Mouse (Mus musculus) frontal cortex, postnatal 14 days (tissue): ENCODE measurements at regions not wholly inside any gene's neighbourhood (a gene's known extent, or its start where the extent isn't known, plus 50 kb on each side); places are given as distances from the start of the nearest gene placed in this dataset.

Experiments used
- DNase-seq, 2 experiments: peaks; one replicate each; pipeline ENCODE4 v3.0.0; 2022; ENCODE audit warnings: low spot score in 2 of 2

DNA sequence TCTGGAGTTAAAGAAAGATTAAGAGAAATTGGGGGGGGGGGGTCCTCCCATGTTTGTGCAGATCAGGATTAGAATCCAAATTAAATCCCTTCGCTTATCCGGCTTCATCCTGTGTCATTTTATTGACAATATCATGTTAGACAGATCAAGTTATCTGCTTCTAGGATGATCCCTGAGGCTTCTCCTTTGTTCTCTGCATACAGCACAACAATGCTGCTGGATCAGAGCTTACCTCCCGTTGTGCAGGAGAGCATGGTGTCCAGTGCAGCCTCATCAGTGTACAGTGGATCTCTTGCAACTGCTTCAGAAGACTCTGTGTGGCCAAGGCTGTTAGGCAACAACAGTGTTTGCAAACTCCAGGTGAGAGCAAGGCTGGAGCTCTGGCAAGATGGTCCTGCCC, 344.7 kb downstream of the Ice1 start:
- DNase-seq, result no peak

DNA sequence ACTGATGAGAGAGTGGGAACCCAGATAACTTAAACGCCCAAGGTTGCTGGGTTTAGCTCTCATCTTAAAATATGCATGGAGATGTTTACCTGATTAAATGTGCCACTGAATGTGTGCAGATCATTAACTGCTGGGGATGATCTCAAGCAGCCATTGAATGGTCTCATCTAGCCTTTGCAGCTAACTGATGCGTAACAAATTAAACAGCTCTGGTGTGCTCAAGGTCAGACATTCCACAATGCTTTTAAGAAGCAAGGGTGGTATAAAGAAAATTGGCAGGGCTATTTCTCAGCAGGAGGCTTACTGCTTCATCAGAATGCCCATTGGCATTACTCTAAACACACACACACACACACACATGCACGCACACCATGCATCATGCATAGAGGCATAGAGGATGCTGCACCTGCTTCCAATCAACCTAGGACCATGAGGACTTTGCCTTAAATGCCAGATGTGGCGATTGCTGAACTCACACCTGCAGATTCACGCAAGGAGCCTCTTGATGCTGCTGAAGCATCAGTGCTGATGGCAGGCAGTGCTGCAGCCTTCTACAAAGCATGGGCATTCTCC, 333.4 kb downstream of the Ice1 start:
- no peak for DNase-seq

DNA sequence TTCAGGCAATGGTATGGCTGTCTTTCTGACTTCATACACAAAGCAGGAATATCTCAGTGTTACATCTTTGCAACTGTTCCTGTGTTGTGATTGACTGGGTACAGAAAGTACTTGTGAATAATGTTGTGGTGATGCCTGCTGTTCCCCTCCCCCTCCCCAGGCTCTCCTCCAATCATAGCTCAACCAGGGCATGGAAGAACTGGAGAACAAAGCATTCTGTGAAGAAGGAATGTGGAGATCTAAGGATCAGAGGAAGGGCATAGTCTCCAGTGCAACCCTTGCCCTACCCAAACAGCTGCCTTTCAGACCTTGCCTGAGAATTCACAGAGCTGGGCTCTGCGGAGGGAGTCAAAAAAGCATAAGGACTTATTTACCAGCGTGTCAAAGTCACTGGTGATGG, 326.9 kb downstream of the Ice1 start:
- no peak for DNase-seq

GRCm38 (mm10) chr13:70311226-70312055, 326.0 kb downstream of the Ice1 start:
- DNase-seq, result no peak

GRCm38 (mm10) chr13:70313205-70313604, 324.2 kb downstream of the Ice1 start:
- DNase-seq, result no peak

GRCm38 (mm10) chr13:70323537-70323936, 313.9 kb downstream of the Ice1 start:
- no peak for DNase-seq

- no peak for DNase-seq
Observed at GRCm38 (mm10) chr13:70336069-70336468, 301.4 kb downstream of the Ice1 start.

DNA sequence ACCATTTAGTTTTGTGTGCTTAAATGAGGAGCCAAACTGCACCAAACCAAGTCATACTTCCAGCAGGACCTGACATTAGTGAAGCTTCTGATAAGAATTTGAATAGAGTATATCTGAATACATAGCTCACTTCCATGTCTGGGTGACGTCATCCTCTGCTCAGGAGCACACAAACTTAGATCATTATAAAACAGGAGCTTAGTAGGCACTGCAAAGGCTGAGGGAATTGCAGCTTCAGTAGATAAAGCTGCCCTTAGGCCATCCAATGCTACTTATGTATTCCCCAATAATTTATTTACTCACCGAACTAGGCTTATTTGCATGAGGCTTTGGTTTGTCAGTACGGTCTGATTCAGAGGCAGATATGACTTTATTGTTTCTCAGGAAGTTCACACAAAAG, 297.0 kb downstream of the Ice1 start:
- no peak for DNase-seq

DNA sequence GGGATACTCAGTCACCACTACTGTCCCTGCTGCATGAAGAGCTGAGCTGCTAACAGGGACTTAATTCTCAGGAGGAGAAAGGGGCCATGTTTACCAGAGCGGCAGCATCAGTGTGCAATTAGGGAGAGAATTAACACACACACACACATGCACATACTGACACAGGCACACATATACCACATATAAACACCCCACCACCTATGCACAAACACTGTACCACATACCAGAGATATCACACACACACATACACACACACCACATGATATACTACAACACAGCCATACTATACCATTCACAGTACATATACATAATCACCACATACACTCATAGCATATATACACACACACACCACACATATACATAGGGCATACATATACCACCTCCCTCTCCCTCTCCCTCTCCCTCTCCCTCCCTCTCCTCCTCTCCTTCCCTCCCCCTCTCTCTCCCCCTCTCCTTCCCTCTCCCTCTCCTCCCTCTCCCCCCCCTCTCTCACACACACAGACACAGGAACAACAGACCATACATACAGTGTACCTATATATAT, 294.2 kb downstream of the Ice1 start:
- DNase-seq, result no peak

DNA sequence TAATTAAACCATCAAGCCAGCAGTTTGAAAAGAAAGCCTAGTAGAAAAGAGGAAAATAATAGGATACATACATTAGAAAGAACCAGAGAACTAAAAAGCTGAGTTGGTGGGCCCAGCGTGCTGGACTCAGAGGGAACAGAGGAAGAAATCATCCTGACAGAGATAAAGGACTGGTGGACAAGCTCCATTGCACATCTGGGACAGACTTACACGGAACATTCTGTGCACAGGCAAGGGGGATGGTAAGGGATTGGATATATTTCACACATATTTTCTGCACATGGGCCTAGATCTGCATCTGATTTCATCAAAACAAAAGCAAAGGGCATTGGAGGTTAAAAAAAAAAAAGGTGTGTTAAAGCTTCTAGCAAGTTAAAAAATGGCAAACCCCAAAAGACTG, 293.5 kb downstream of the Ice1 start:
- DNase-seq, result no peak

DNA sequence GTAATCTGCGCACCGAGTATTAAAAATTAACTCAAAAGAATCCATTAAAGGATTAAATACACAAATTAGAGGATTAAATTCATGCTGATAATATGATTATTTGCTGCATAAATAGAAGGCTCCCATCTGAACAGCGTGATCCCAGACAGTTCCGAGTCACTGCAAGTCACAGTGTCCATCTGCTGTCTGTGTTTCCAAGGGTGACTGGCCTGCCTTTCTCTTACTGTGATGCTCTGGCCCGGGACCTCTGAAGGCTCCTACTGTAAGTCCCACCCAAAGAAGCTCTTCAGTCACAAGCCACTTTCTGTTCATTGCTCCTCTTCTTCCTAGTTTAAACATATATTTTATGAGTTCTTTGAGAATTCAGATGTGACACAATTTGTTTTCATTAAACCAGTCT, 293.1 kb downstream of the Ice1 start:
- DNase-seq, result no peak

DNA sequence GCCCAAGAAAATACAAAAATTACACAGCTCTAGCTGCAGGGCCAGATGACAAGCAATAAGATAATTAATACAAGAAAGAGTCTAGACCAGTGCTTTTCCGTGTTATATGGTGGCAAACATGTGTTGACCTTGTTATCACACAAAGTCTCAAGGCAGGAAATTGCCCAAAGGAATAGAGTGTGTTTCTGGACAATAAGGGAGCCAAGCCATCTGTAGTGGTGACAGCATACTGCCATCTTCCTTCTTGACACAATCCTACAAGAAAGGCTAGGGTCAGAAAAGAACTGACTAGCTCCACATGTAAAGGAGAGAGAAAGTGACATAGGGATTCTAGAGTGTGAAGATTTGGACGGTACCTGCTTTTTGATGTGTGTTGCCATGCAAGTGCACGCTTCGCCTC, 289.0 kb downstream of the Ice1 start:
- no peak for DNase-seq

- no peak for DNase-seq
Observed at GRCm38 (mm10) chr13:70348965-70349364, 288.5 kb downstream of the Ice1 start.

GRCm38 (mm10) chr13:70369647-70370046, 267.8 kb downstream of the Ice1 start:
- DNase-seq, result no peak

DNA sequence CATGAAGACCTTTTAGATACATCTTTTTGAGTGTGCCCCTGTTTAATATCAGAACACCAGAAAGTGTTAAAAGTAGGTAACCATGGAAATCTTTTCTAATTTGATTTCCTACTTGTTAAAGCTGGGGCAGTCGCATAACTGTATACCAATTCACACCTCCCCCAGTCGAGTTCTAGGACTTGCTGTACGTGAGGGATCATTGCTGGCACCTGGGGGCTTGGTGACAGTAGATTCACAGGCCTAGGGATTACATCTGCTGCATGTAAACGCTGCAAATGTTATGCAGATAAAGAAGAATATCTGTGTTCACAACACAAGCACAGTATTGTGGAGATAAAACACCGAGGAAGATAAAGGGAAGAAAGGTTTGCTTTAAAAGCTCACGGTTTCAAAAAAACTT, 256.7 kb downstream of the Ice1 start:
- DNase-seq, result no peak

DNA sequence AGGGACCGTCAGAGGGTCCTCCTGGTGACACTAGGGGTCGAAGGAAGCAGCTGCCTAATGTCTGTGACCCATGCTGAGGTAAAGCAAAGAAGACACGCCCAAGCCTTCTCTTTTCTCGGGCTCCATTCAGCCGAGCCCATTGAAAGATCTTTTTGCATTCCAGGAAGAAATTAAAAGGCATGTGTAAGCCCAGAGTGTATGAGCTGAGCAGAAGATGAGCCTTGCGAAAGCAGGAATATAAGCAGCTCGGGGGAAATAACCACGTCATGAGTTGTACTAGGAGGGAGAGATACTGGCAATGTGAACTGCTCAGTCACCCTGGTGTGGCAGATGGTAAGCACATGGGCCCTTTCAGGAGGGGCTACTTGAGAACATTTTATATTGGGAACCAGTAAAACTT, 252.1 kb downstream of the Ice1 start:
- no peak for DNase-seq

DNA sequence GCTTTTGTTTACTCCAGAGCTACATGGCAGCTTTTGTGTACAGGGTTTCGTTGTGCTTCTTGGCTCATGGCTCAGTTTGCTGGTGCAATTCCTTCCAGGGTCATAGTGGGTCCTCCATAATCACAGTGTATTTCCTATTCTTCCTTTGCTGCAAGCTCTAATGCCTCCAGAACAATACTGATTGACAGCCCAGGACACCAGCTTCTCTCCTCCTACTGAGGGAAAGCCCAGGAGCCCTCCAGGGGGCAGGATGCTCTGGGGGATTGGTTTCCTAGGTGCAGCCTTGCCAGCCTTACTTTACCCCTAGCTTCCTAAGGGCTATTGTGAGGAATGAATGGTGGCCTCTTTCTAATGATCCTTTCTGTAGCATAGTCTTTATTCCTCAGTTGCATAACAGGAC, 224.6 kb downstream of the Ice1 start:
- DNase-seq, result no peak

GRCm38 (mm10) chr13:70418156-70418555, 219.3 kb downstream of the Ice1 start:
- DNase-seq, result no peak

DNA sequence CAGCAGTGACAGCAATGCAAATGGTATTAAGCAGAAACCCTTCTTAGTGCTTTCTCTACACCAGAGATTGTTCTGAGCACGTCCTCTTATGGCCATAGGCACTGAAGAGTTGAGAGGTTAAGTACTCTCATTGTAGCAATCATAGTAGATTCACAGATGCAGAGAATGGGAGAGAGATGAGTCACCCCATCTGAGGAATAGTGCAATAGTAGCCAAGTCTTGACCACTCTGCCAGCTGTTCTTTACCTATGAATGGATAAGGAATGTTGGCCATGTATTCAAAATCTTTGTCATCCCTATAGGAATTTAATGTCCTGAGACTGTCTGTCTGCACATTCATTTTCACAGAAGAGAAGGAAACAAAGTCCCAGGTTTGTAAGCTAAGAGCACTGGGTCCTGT, 198.0 kb downstream of the Ice1 start:
- no peak for DNase-seq

- DNase-seq, result no peak
Observed at GRCm38 (mm10) chr13:70446940-70447339, 190.5 kb downstream of the Ice1 start.

GRCm38 (mm10) chr13:70454592-70455390, 182.6 kb downstream of the Ice1 start:
- no peak for DNase-seq

- DNase-seq, result no peak
Observed at GRCm38 (mm10) chr13:70458406-70458805, 179.0 kb downstream of the Ice1 start.

- no peak for DNase-seq
Observed at GRCm38 (mm10) chr13:70464996-70465395, 172.4 kb downstream of the Ice1 start.
